Mouse (Mus musculus) liver, embryonic 16.5 days (tissue): ENCODE measurements around the gene Chst11. TPM values are rescaled to one million over a fixed set of nuclear protein-coding genes. Genes with fewer than 3 reads are reported as not detected.

Experiments used
- ATAC-seq: fragments of 200-750 bp; cut with Nextera tagmentation; 2 replicates; pipeline ENCODE4 v1.8.0; 2017; ENCODE audit warnings: low read depth, mild to moderate bottlenecking, moderate number of reproducible peaks, moderate library complexity
- H3K27ac ChIP-seq: fragments of 300-500 bp; sonication (generic); 2 replicates; pipeline ENCODE4 v1.5.1; 2014; ENCODE audit warnings: mild to moderate bottlenecking, low read length
- H3K27me3 ChIP-seq: fragments of 300-500 bp; sonication (generic); 2 replicates; pipeline ENCODE4 v1.6.1; 2014; ENCODE audit warnings: low read depth, low read length, mixed read lengths; ENCODE audit not compliant: control insufficient read depth, insufficient read depth
- H3K36me3 ChIP-seq: fragments of 300-500 bp; sonication (generic); 2 replicates; pipeline ENCODE4 v1.6.1; 2014; ENCODE audit warnings: mild to moderate bottlenecking; ENCODE audit not compliant: control insufficient read depth, insufficient read depth
- H3K4me1 ChIP-seq: fragments of 300-500 bp; sonication (generic); 2 replicates; pipeline ENCODE4 v1.6.1; 2014; ENCODE audit warnings: low read depth, low read length, mixed read lengths; ENCODE audit not compliant: control insufficient read depth
- H3K4me2 ChIP-seq: fragments of 300-500 bp; sonication (generic); 2 replicates; pipeline ENCODE4 v1.6.1; 2014; ENCODE audit warnings: low read depth, low read length, mixed read lengths
- H3K4me3 ChIP-seq: fragments of 300-500 bp; sonication (generic); 2 replicates; pipeline ENCODE4 v1.5.1; 2014; ENCODE audit warnings: low read depth, mild to moderate bottlenecking, low read length
- H3K9ac ChIP-seq: fragments of 300-500 bp; sonication (generic); 2 replicates; pipeline ENCODE4 v1.6.1; 2014; ENCODE audit warnings: low read depth, low read length
- H3K9me3 ChIP-seq: fragments of 300-500 bp; sonication (generic); replicated peaks from 2 replicates; pipeline ENCODE4 v1.6.1; 2016; ENCODE audit warnings: low read length; ENCODE audit not compliant: control insufficient read depth
- WGBS: fragments of 180-500 bp; shearing (Covaris S2); extraction: QIAGEN DNeasy Blood & Tissue Kit; methylation state at CpG from one replicate; pipeline ENCODE4 v1.1.7; 2014; ENCODE audit not compliant: insufficient replicate concordance; 5-methylcytosine and 5-hydroxymethylcytosine counted together
- polyA plus RNA-seq: library from polyadenylated mRNA; unstranded; fragments of >200 nt; fragmentation: Nextera tagmentation; extraction: Ambion mirVana; gene quantifications from 2 replicates; pipeline ENCODE4 v1.2.1, GENCODE M21; 2015

Chst11 gene
- polyA plus RNA-seq, 1 experiment from 2014 or later, result 1.0 TPM

GRCm38 (mm10) chr10:82964491-82964890, 20.8 kb upstream of the Chst11 start:
- Histone ChIP-seq H3K9me3 (no peaks in the 10 kb centered on the region), H3K4me3 (no peak overlapping the region), H3K36me3 (no peaks in the 10 kb centered on the region), H3K27me3 (no peaks in the 10 kb centered on the region; the same call in 1 of the 2 replicates), H3K4me2 (no peak overlapping the region), H3K4me1 (peaks cover 11% of the 10 kb centered on the region), H3K9ac (no peak overlapping the region), H3K27ac (no peak overlapping the region)
- WGBS, result 62% methylated on average over 7 of the region's 7 CpGs
- no peak for ATAC-seq

- no peak overlapping the region for H3K27ac ChIP-seq
- H3K4me3 ChIP-seq, result no peak overlapping the region
- no peak for ATAC-seq
- no peaks in the 10 kb centered on the region for H3K9me3 ChIP-seq
- H3K4me1 ChIP-seq, result peaks cover 7% of the 10 kb centered on the region
- no peaks in the 10 kb centered on the region; the same call in 1 of the 2 replicates for H3K27me3 ChIP-seq
- no peaks in the 10 kb centered on the region for H3K36me3 ChIP-seq
- 64% methylated on average over 7 of the region's 7 CpGs for WGBS
- no peak overlapping the region for H3K9ac ChIP-seq
- no peak overlapping the region for H3K4me2 ChIP-seq
Measured at GRCm38 (mm10) chr10:82966672-82967071, 18.6 kb upstream of the Chst11 start.

- H3K4me2 ChIP-seq, result no peak overlapping the region
- no peaks in the 10 kb centered on the region; the same call in 1 of the 2 replicates for H3K27me3 ChIP-seq
- no peak overlapping the region for H3K9ac ChIP-seq
- peaks cover 6% of the 10 kb centered on the region for H3K4me1 ChIP-seq
- 48% methylated on average over 5 of the region's 5 CpGs for WGBS
- ATAC-seq, result peak; percentile 17; the same call in 1 of the 2 replicates
- no peak overlapping the region for H3K4me3 ChIP-seq
- H3K36me3 ChIP-seq, result no peaks in the 10 kb centered on the region
- no peaks in the 10 kb centered on the region for H3K9me3 ChIP-seq
- H3K27ac ChIP-seq, result no peak overlapping the region
Measured at GRCm38 (mm10) chr10:82969612-82970011, 15.7 kb upstream of the Chst11 start.

- H3K9me3 ChIP-seq, result no peaks in the 10 kb centered on the region
- H3K4me2 ChIP-seq, result no peak overlapping the region
- no peaks in the 10 kb centered on the region; the same call in 1 of the 2 replicates for H3K27me3 ChIP-seq
- ATAC-seq, result no peak
- no peaks in the 10 kb centered on the region for H3K36me3 ChIP-seq
- H3K4me3 ChIP-seq, result no peak overlapping the region
- 53% methylated on average over 11 of the region's 11 CpGs for WGBS
- peaks cover 6% of the 10 kb centered on the region for H3K4me1 ChIP-seq
- no peak overlapping the region for H3K9ac ChIP-seq
- H3K27ac ChIP-seq, result no peak overlapping the region
Measured at GRCm38 (mm10) chr10:82971549-82971948, 13.7 kb upstream of the Chst11 start.

GRCm38 (mm10) chr10:82974201-82974600, 11.1 kb upstream of the Chst11 start:
- Histone ChIP-seq H3K4me3 (no peak overlapping the region), H3K4me1 (peaks cover 6% of the 10 kb centered on the region), H3K36me3 (no peaks in the 10 kb centered on the region), H3K27me3 (no peaks in the 10 kb centered on the region), H3K9ac (no peak overlapping the region), H3K9me3 (no peaks in the 10 kb centered on the region), H3K4me2 (no peak overlapping the region), H3K27ac (no peak overlapping the region)
- peak; percentile 86 for ATAC-seq
- 32% methylated on average over 5 of the region's 5 CpGs for WGBS

- no peaks in the 10 kb centered on the region for H3K9me3 ChIP-seq
- no peak overlapping the region for H3K4me3 ChIP-seq
- no peak overlapping the region for H3K27ac ChIP-seq
- peaks cover 6% of the 10 kb centered on the region for H3K4me1 ChIP-seq
- H3K36me3 ChIP-seq, result no peaks in the 10 kb centered on the region
- H3K27me3 ChIP-seq, result no peaks in the 10 kb centered on the region
- H3K4me2 ChIP-seq, result no peak overlapping the region
- ATAC-seq, result no peak
- 52% methylated on average over 6 of the region's 6 CpGs for WGBS
- no peak overlapping the region for H3K9ac ChIP-seq
Measured at GRCm38 (mm10) chr10:82974627-82975177, 10.6 kb upstream of the Chst11 start.

GRCm38 (mm10) chr10:82975806-82976205, 9.5 kb upstream of the Chst11 start:
- H3K9me3 ChIP-seq, result no peaks in the 10 kb centered on the region
- no peak overlapping the region for H3K9ac ChIP-seq
- no peak for ATAC-seq
- H3K4me1 ChIP-seq, result peaks cover 6% of the 10 kb centered on the region
- no peak overlapping the region for H3K4me2 ChIP-seq
- no peaks in the 10 kb centered on the region for H3K36me3 ChIP-seq
- H3K27ac ChIP-seq, result no peak overlapping the region
- 80% methylated on average over 15 of the region's 15 CpGs for WGBS
- peaks cover 5% of the 10 kb centered on the region for H3K27me3 ChIP-seq
- no peak overlapping the region for H3K4me3 ChIP-seq

GRCm38 (mm10) chr10:82982286-82982685, 3.0 kb upstream of the Chst11 start:
- no peaks in the 10 kb centered on the region for H3K36me3 ChIP-seq
- no peak overlapping the region for H3K27ac ChIP-seq
- no peak overlapping the region for H3K4me2 ChIP-seq
- H3K4me3 ChIP-seq, result no peak overlapping the region
- no peaks in the 10 kb centered on the region for H3K9me3 ChIP-seq
- peaks cover 36% of the 10 kb centered on the region for H3K27me3 ChIP-seq
- 27% methylated on average over 3 of the region's 3 CpGs for WGBS
- H3K9ac ChIP-seq, result no peak overlapping the region
- H3K4me1 ChIP-seq, result peaks cover 14% of the 10 kb centered on the region
- ATAC-seq, result no peak

- Histone ChIP-seq H3K4me2 (peak overlapping the region; percentile 96), H3K4me3 (peak overlapping the region; percentile 85), H3K36me3 (no peaks in the 10 kb centered on the region), H3K9me3 (no peaks in the 10 kb centered on the region), H3K9ac (peak overlapping the region; percentile 87), H3K27ac (peak overlapping the region; percentile 87), H3K27me3 (peaks cover 31% of the 10 kb centered on the region), H3K4me1 (peaks cover 42% of the 10 kb centered on the region)
- 0% methylated on average over 32 of the region's 32 CpGs for WGBS
- peak; percentile 50 for ATAC-seq
Measured at GRCm38 (mm10) chr10:82985700-82986131, 418 bp downstream of the Chst11 start.
